Mouse (Mus musculus): ENCODE results near the gene Ccdc84. TPM values are rescaled to one million over a fixed set of nuclear protein-coding genes. Genes with fewer than 3 reads are reported as not detected.
"Not testable (repeated sequence)": the region's sequence is repeated elsewhere in the genome, so short reads cannot be mapped to it uniquely, and the experiment has no call there.

Ccdc84 gene
- polyA plus RNA-seq, 1 experiment from 2014 or later = 20.9 TPM

GRCm38 (mm10) chr9:44361931-44362330, 56.4 kb downstream of the Ccdc84 start:
- Histone ChIP-seq H3K4me3 (ENCODE audit: low read depth, low read length) (peak overlapping the region; percentile 86), H3K4me2 (ENCODE audit: low read depth) (peak overlapping the region; percentile 60), H3K27ac (ENCODE audit: low read depth, low read length) (peak overlapping the region; percentile 53; the same call in 1 of the 2 replicates)
- H3K36me3 ChIP-seq (ENCODE audit: control insufficient read depth, insufficient read depth, low read length); H3K9me3 ChIP-seq (ENCODE audit: control insufficient read depth, low read length); H3K4me1 ChIP-seq (ENCODE audit: control insufficient read depth, insufficient read depth, low read length); DNase-seq (ENCODE audit: low spot score); H3K9ac ChIP-seq (ENCODE audit: low read length); ATAC-seq (ENCODE audit: insufficient read depth, low FRiP score, low TSS enrichment); H3K27me3 ChIP-seq (ENCODE audit: control insufficient read depth, insufficient read depth, low read length): not testable (repeated sequence)
- WGBS = 49% methylated on average over 4 of the region's 4 CpGs

GRCm38 (mm10) chr9:44361190-44361917, 57.0 kb downstream of the Ccdc84 start, which contains the start of gene Vps11:
Gene Vps11, minus strand, starts transcription at chr9:44361670.
- Histone ChIP-seq H3K36me3 (ENCODE audit: control insufficient read depth, insufficient read depth, low read length) (peaks cover 3% of the 10 kb centered on the region), H3K4me2 (ENCODE audit: low read depth) (peak within 1 kb of the TSS; percentile 60), H3K4me3 (ENCODE audit: low read depth, low read length) (peak within 1 kb of the TSS; percentile 86), H3K27me3 (ENCODE audit: control insufficient read depth, insufficient read depth, low read length) (no peaks in the 10 kb centered on the region), H3K4me1 (ENCODE audit: control insufficient read depth, insufficient read depth, low read length) (peaks cover 6% of the 10 kb centered on the region; the same call in 1 of the 2 replicates), H3K9ac (ENCODE audit: low read length) (peak within 1 kb of the TSS; percentile 83), H3K27ac (ENCODE audit: low read depth, low read length) (peak within 1 kb of the TSS; percentile 53; the same call in 1 of the 2 replicates), H3K9me3 (ENCODE audit: control insufficient read depth, low read length) (no peaks in the 10 kb centered on the region)
- WGBS = under 1% methylated on average over 44 of the region's 44 CpGs
- DNase-seq (ENCODE audit: low spot score) = peak; percentile 96
- peak; percentile 80; the same call in 1 of the 2 replicates for ATAC-seq (ENCODE audit: insufficient read depth, low FRiP score, low TSS enrichment)

Small RNA genes within 50 kb of the gene (microRNA-seq; reads per million reads assigned to microRNA genes)
- not detected for gene Mir7085

Other genes with a start within 250 kb of the Ccdc84 start
- gene Cbl, start 184.5 kb downstream of the Ccdc84 start, polyA plus RNA-seq (2014; fragmentation: Nextera tagmentation; extraction: Ambion mirVana) = 19.1 and 22.2 TPM in 2 replicates
- not detected in 2 replicates for gene Ccdc153, start 177.9 kb downstream of the Ccdc84 start, polyA plus RNA-seq (2014; fragmentation: Nextera tagmentation; extraction: Ambion mirVana)
- gene Pdzd3, start 167.1 kb downstream of the Ccdc84 start, polyA plus RNA-seq (2014; fragmentation: Nextera tagmentation; extraction: Ambion mirVana) = 0.11 TPM in 1 of 2 replicates, not detected in the other
- gene Nlrx1, start 150.0 kb downstream of the Ccdc84 start, polyA plus RNA-seq (2014; fragmentation: Nextera tagmentation; extraction: Ambion mirVana) = 2.4 and 3.2 TPM in 2 replicates
- 4.5 and 5.0 TPM in 2 replicates for gene Abcg4, start 130.0 kb downstream of the Ccdc84 start, polyA plus RNA-seq (2014; fragmentation: Nextera tagmentation; extraction: Ambion mirVana)
- gene Hinfp, start 112.9 kb downstream of the Ccdc84 start, polyA plus RNA-seq (2014; fragmentation: Nextera tagmentation; extraction: Ambion mirVana) = 23.6 and 26.9 TPM in 2 replicates
- 14.9 and 17.1 TPM in 2 replicates for gene C2cd2l, start 98.3 kb downstream of the Ccdc84 start, polyA plus RNA-seq (2014; fragmentation: Nextera tagmentation; extraction: Ambion mirVana)
- gene Dpagt1, start 92.5 kb downstream of the Ccdc84 start, polyA plus RNA-seq (2014; fragmentation: Nextera tagmentation; extraction: Ambion mirVana) = 47.6 and 48.6 TPM in 2 replicates
- gene H2afx, start 83.9 kb downstream of the Ccdc84 start, polyA plus RNA-seq (2014; fragmentation: Nextera tagmentation; extraction: Ambion mirVana) = 366 and 382 TPM in 2 replicates
- gene Hmbs, start 74.3 kb downstream of the Ccdc84 start, polyA plus RNA-seq (2014; fragmentation: Nextera tagmentation; extraction: Ambion mirVana) = 139 and 140 TPM in 2 replicates
- gene Vps11, start 56.9 kb downstream of the Ccdc84 start, polyA plus RNA-seq (2014; fragmentation: Nextera tagmentation; extraction: Ambion mirVana) = 29.3 and 32.9 TPM in 2 replicates
- 36.7 and 38.8 TPM in 2 replicates for gene Hyou1, start 39.1 kb downstream of the Ccdc84 start, polyA plus RNA-seq (2014; fragmentation: Nextera tagmentation; extraction: Ambion mirVana)
- 26.8 and 31.8 TPM in 2 replicates for gene Slc37a4, start 21.7 kb downstream of the Ccdc84 start, polyA plus RNA-seq (2014; fragmentation: Nextera tagmentation; extraction: Ambion mirVana)
- gene Rps25, start 11.4 kb downstream of the Ccdc84 start, polyA plus RNA-seq (2014; fragmentation: Nextera tagmentation; extraction: Ambion mirVana) = 1,766 and 1,857 TPM in 2 replicates
- gene Trappc4, start 11.0 kb downstream of the Ccdc84 start, polyA plus RNA-seq (2014; fragmentation: Nextera tagmentation; extraction: Ambion mirVana) = 204 and 214 TPM in 2 replicates
- not detected in 2 replicates for gene Foxr1, start 22.6 kb upstream of the Ccdc84 start, polyA plus RNA-seq (2014; fragmentation: Nextera tagmentation; extraction: Ambion mirVana)
- gene Upk2, start 36.4 kb upstream of the Ccdc84 start, polyA plus RNA-seq (2014; fragmentation: Nextera tagmentation; extraction: Ambion mirVana) = 0.29 TPM in 1 of 2 replicates, not detected in the other
- gene Bcl9l, start 64.3 kb upstream of the Ccdc84 start, polyA plus RNA-seq (2014; fragmentation: Nextera tagmentation; extraction: Ambion mirVana) = 8.0 and 8.8 TPM in 2 replicates
- gene Cxcr5, start 143.3 kb upstream of the Ccdc84 start, polyA plus RNA-seq (2014; fragmentation: Nextera tagmentation; extraction: Ambion mirVana) = not detected in 2 replicates
- gene Ddx6, start 186.3 kb upstream of the Ccdc84 start, polyA plus RNA-seq (2014; fragmentation: Nextera tagmentation; extraction: Ambion mirVana) = 11.6 and 11.9 TPM in 2 replicates

Measured in neural tube, embryonic 11.5 days (tissue).